Mouse (Mus musculus): ENCODE measurements around the gene Smg9.
A peak's percentile ranks its signal among the peaks of the same experiment; 100 is the strongest.

GRCm38 (mm10) chr7:24398364-24398913 lies 980 bp upstream of the Smg9 start:
- TF ChIP-seq CTCF (IDR thresholded peaks at IDR 0.05 in 2 of 3, conservative IDR thresholded peaks at IDR 0.05 in 1 of 3; ENCODE audit: control insufficient read depth in 1 of 3, insufficient read depth in 1 of 3, low read depth in 2 of 3, low read length in 3 of 3, poor library complexity in 1 of 3, severe bottlenecking in 1 of 3) (no peak), NRF1 (IDR thresholded peaks at IDR 0.05; ENCODE audit: insufficient read depth, low read depth, low read length, poor library complexity, severe bottlenecking) (no peak), POLR2A (IDR thresholded peaks at IDR 0.05; ENCODE audit: control insufficient read depth in 1 of 2, insufficient read depth in 1 of 2, low read depth in 1 of 2, low read length in 2 of 2, poor library complexity in 1 of 2) (no peak), GATA1 (IDR thresholded peaks at IDR 0.05; ENCODE audit: low read depth, low read length) (no peak), TBP (IDR thresholded peaks at IDR 0.05; ENCODE audit: low read depth, low read length) (0 out of 2 replicates have a peak, but pooled peaks have one; percentile 7)
